12 mouse cellular contexts compared by ENCODE assay signal in genomic region chr1:193496265-193497183, GRCm38 (mm10).
DNase-seq lines count a peak whose midpoint lies in the region; ATAC-seq and TF ChIP-seq lines count a peak whose summit lies in the region.
"Had no signal": no experiment of that assay in that cellular context is flagged by ENCODE, and none has a peak within 500 bp of the region (broad histone marks: within the 10 kb centered on the region; RNA-seq: fewer than 3 reads in every experiment).

No protein-coding gene starts in this region.

- H3K27ac ChIP-seq in midbrain, embryonic 12.5 days (replicated peaks) = no peak overlapping the region
- no peak overlapping the region for H3K27ac ChIP-seq in midbrain, postnatal 0 days (ENCODE audit: low read depth, low read length)
- no peak overlapping the region for H3K27ac ChIP-seq in embryonic fibroblast, embryonic 13.5 days (ENCODE audit: insufficient read depth, low read length)
- no peak overlapping the region for H3K27ac ChIP-seq in hindbrain, embryonic 11.5 days (ENCODE audit: low read depth, low read length)
- H3K27ac ChIP-seq in midbrain, embryonic 15.5 days = no peak overlapping the region
- H3K27ac ChIP-seq: stomach, postnatal 0 days had no signal

- no peak for TF ChIP-seq POLR2A in embryonic fibroblast, embryonic 13.5 days (IDR thresholded peaks at IDR 0.05; ENCODE audit: low read depth, low read length)

- no peak for TF ChIP-seq CTCF in midbrain, postnatal 0 days (IDR thresholded peaks at IDR 0.05)
- TF ChIP-seq CTCF in embryonic fibroblast, embryonic 13.5 days (IDR thresholded peaks at IDR 0.05; ENCODE audit: borderline replicate concordance, insufficient read depth, low read length) = 0 out of 2 replicates have a peak, but pooled peaks have one; percentile 9

- H3K4me3 ChIP-seq in midbrain, embryonic 12.5 days = no peak overlapping the region
- no peak overlapping the region for H3K4me3 ChIP-seq in midbrain, postnatal 0 days (ENCODE audit: low read depth, low read length)
- H3K4me3 ChIP-seq in embryonic fibroblast, embryonic 13.5 days (ENCODE audit: insufficient read depth, low read length) = no peak overlapping the region
- H3K4me3 ChIP-seq in hindbrain, embryonic 11.5 days (ENCODE audit: low read depth, low read length) = no peak overlapping the region
- H3K4me3 ChIP-seq in midbrain, embryonic 15.5 days = no peak overlapping the region
- H3K4me3 ChIP-seq: myocyte had no signal

- no peaks in the 10 kb centered on the region for H3K9me3 ChIP-seq in midbrain, embryonic 12.5 days
- H3K9me3 ChIP-seq in midbrain, postnatal 0 days (ENCODE audit: low read length) = no peaks in the 10 kb centered on the region
- no peaks in the 10 kb centered on the region for H3K9me3 ChIP-seq in hindbrain, embryonic 11.5 days (ENCODE audit: control insufficient read depth, low read length)
- no peaks in the 10 kb centered on the region for H3K9me3 ChIP-seq in midbrain, embryonic 15.5 days

- no peak overlapping the region for H3K4me2 ChIP-seq in midbrain, embryonic 12.5 days (replicated peaks)
- H3K4me2 ChIP-seq in midbrain, postnatal 0 days (ENCODE audit: low read depth, low read length, poor library complexity, severe bottlenecking) = no peak overlapping the region
- H3K4me2 ChIP-seq in hindbrain, embryonic 11.5 days (replicated peaks; ENCODE audit: low read depth, low read length) = no peak overlapping the region
- H3K4me2 ChIP-seq in midbrain, embryonic 15.5 days = no peak overlapping the region

- WGBS in midbrain, embryonic 12.5 days = 30% methylated on average over 9 of the region's 9 CpGs
- 30% methylated on average over 9 of the region's 9 CpGs for WGBS in midbrain, postnatal 0 days
- 45% methylated on average over 9 of the region's 9 CpGs for WGBS in hindbrain, embryonic 11.5 days
- 27% methylated on average over 9 of the region's 9 CpGs for WGBS in midbrain, embryonic 15.5 days

- intact Hi-C loops in gastrocnemius, postnatal 36 days (cut with DNase I) = no loop called here

- H3K36me3 ChIP-seq in midbrain, embryonic 12.5 days = no peaks in the 10 kb centered on the region
- H3K36me3 ChIP-seq in midbrain, postnatal 0 days (ENCODE audit: insufficient read depth, low read length) = no peaks in the 10 kb centered on the region
- no peaks in the 10 kb centered on the region for H3K36me3 ChIP-seq in hindbrain, embryonic 11.5 days (ENCODE audit: control insufficient read depth, insufficient read depth, low read length)
- H3K36me3 ChIP-seq in midbrain, embryonic 15.5 days (replicated peaks) = no peaks in the 10 kb centered on the region

- no peaks in the 10 kb centered on the region for H3K27me3 ChIP-seq in midbrain, embryonic 12.5 days
- no peaks in the 10 kb centered on the region for H3K27me3 ChIP-seq in midbrain, postnatal 0 days (ENCODE audit: insufficient read depth, low read length)
- no peaks in the 10 kb centered on the region for H3K27me3 ChIP-seq in hindbrain, embryonic 11.5 days (ENCODE audit: control insufficient read depth, insufficient read depth, low read length)
- no peaks in the 10 kb centered on the region for H3K27me3 ChIP-seq in midbrain, embryonic 15.5 days (replicated peaks)

- H3K4me1 ChIP-seq in midbrain, embryonic 12.5 days = peaks cover 15% of the 10 kb centered on the region
- no peaks in the 10 kb centered on the region for H3K4me1 ChIP-seq in midbrain, postnatal 0 days (ENCODE audit: insufficient read depth, low read length)
- H3K4me1 ChIP-seq in embryonic fibroblast, embryonic 13.5 days (ENCODE audit: control insufficient read depth, insufficient read depth, low read length) = no peaks in the 10 kb centered on the region
- H3K4me1 ChIP-seq in hindbrain, embryonic 11.5 days (replicated peaks; ENCODE audit: control insufficient read depth, insufficient read depth, low read length) = no peaks in the 10 kb centered on the region
- H3K4me1 ChIP-seq in midbrain, embryonic 15.5 days = 0 out of 2 replicates have a peak, but pooled peaks cover 6% of the 10 kb centered on the region

- peak; percentile 60 for ATAC-seq in midbrain, embryonic 12.5 days (ENCODE audit: low FRiP score, low read depth)
- ATAC-seq in midbrain, postnatal 0 days (ENCODE audit: low FRiP score) = no peak
- ATAC-seq in hindbrain, embryonic 11.5 days (ENCODE audit: low FRiP score) = peak; percentile 33; the same call in 1 of the 2 replicates
- ATAC-seq in midbrain, embryonic 15.5 days (replicated peaks) = peak; percentile 30; the same call in 1 of the 2 replicates
- ATAC-seq: activated CD4-positive, CD25-positive, alpha-beta regulatory T cell, adult 4 months had no signal

- no peak overlapping the region for H3K9ac ChIP-seq in midbrain, embryonic 12.5 days (replicated peaks)
- H3K9ac ChIP-seq in midbrain, postnatal 0 days (replicated peaks; ENCODE audit: low read length, poor library complexity, severe bottlenecking) = no peak overlapping the region
- no peak overlapping the region for H3K9ac ChIP-seq in hindbrain, embryonic 11.5 days (ENCODE audit: low read depth, low read length)
- H3K9ac ChIP-seq in midbrain, embryonic 15.5 days = no peak overlapping the region

- no peak for DNase-seq in midbrain, postnatal 0 days (ENCODE audit: low spot score)
- DNase-seq in hindbrain, embryonic 11.5 days (ENCODE audit: low spot score) = no peak
- DNase-seq in thymus, postnatal 4 days = no peak
- DNase-seq in gastrocnemius, postnatal 36 days = no peak
- no peak for DNase-seq in natural killer cell, adult 2 months (ENCODE audit: low spot score in 2 of 2)
- DNase-seq: lung, postnatal 36 days had no signal
